Mouse (Mus musculus) adrenal gland, postnatal 25 days (tissue): ENCODE measurements around the gene Pacs1. TPM values are rescaled to one million over a fixed set of nuclear protein-coding genes. Genes with fewer than 3 reads are reported as not detected.
"Not testable (repeated sequence)": the region's sequence is repeated elsewhere in the genome, so short reads cannot be mapped to it uniquely, and the experiment has no call there.

Experiments used
- DNase-seq: peaks from one replicate; pipeline ENCODE4 v3.0.0; 2021; ENCODE audit warnings: mixed read lengths
- microRNA-seq, 2 experiments: library from miRNA; unstranded; fragments of <30 nt; microRNA quantifications; one replicate each; pipeline ENCODE4 v1.2.0; 2021
- total RNA-seq: library from RNA; stranded (reverse); gene quantifications from 2 replicates; pipeline ENCODE4 v1.2.3, GENCODE M21; 2021

Pacs1 gene
- total RNA-seq, 1 experiment from 2014 or later, result 26.9 TPM

GRCm38 (mm10) chr19:5097521-5098362 lies 175.2 kb downstream of the Pacs1 start:
- DNase-seq, result no peak

DNA sequence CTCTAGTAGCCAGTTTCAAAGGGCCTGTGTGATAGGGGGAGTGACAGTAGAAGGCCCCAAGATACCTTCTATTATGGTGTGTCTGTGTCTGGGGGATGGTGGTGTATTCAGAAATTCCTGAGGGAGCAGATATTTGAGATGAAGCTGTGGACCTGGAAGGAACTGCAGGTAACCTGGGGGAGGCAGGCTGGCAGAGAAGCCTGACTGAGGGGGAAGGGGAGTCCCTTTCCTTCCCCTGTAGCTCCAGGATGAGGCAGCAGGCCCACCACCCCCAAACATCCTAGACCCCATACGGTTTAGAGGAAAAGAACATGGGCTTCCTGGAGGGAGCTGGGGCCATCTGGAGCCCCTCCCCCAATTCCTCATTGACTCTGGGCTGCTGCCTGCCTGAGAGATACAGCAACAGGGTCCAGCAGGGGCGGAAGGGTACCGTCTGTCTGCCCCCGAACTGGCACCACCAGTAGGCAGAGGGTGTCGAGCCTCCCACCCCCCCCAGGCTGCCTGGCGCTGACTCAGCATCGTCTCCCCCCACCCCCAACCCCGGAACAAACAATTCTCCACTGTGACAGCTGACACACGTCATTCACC lies 176.9 kb downstream of the Pacs1 start:
- DNase-seq, result no peak

DNA sequence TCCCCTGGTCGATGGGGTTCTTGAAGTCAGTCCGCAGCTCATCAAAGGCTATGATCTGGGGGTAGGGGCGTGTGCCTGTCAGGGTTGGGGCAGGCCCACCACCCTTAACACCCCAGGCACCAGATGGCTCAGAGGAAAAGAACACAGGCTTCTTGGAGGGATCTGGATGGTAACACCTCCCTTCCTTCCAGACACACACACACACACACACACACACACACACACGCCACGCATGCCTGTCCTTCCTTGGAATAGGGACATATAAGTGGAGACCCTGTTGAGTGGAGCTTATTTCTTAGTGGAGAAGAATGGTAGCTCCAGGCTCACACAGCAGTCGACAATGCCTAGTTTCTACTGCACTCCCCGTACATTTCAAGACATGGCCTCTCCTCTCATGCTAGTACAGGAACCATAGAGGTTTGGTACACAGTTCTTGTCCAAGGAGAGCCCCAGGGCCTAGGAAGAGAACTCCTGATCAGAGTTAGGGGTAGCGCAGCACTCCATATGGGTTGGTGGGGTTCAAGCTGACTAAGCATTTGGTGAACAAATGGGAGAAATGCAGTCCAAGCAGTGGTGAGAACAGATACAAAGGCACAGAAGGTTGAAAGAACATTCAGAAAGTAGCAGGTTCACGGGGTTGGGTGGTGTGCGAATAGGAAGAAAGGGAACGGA lies 178.0 kb downstream of the Pacs1 start:
- DNase-seq, result no peak

- peak; percentile 95 for DNase-seq
Measured at GRCm38 (mm10) chr19:5094243-5094632, 178.7 kb downstream of the Pacs1 start.

GRCm38 (mm10) chr19:5093481-5094242 lies 179.3 kb downstream of the Pacs1 start:
- no peak for DNase-seq

GRCm38 (mm10) chr19:5092083-5092482 lies 180.8 kb downstream of the Pacs1 start:
- DNase-seq, result no peak

DNA sequence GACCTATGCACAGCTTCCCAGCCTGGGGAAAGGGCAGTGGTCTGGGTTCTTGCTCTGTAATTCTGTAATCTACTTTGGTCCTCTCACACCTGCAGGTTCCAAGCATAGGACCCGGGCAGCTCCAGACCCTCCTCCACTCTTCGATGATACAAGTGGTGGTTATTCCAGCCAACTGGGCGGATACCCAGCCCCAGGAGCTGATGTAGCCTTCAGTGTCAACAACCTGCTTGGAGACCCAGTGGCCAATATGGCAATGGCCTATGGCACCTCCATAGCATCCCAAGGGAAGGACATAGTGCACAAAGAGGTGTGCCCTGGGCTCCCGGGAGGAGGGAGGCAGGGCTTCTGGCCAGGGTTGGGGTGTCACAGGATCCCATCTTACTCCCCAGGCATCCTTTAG lies 183.6 kb downstream of the Pacs1 start:
- DNase-seq, result no peak

- DNase-seq, result peak; percentile 92
Measured at GRCm38 (mm10) chr19:5087884-5088728, 184.8 kb downstream of the Pacs1 start, which contains the start of gene Yif1a. TSS of gene Yif1a (plus strand) at chr19:5088538.

- DNase-seq, result not testable (repeated sequence)
Measured at GRCm38 (mm10) chr19:5086533-5086932, 186.4 kb downstream of the Pacs1 start.

- peak; percentile 69 for DNase-seq
Measured at GRCm38 (mm10) chr19:5085145-5085863, 187.6 kb downstream of the Pacs1 start, which contains the start of gene Tmem151a. TSS of gene Tmem151a (minus strand) at chr19:5085531.

DNA sequence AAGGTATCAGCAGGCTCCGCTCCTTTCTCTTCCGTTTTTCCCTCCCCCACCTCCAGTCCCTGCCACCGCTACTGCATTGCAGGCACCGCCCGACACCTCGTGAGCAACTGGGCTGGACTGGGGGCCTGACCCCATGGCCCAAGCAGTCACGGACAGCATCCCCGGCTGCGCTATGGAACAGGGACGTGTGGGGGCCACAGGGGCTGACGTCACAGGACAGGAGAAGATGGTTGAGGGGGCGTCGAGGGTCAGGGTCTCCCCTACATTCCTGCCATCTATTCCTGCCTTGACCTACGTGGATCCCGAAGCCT lies 188.1 kb downstream of the Pacs1 start:
- DNase-seq, result no peak

- no peak for DNase-seq
Measured at GRCm38 (mm10) chr19:5083961-5084833, 188.7 kb downstream of the Pacs1 start.

Small RNAs within 50 kb of the gene (microRNA-seq; reads per million reads assigned to microRNA genes)
- 0 reads per million in 2 experiments for gene Gm27468

Other genes with a start within 250 kb of the Pacs1 start
- 4.9 and 5.0 TPM in 2 replicates for gene Slc29a2, start 249.3 kb downstream of the Pacs1 start, total RNA-seq
- gene B4gat1, start 234.3 kb downstream of the Pacs1 start, total RNA-seq, result 16.3 and 41.8 TPM in 2 replicates
- gene AC124502.3, start 234.2 kb downstream of the Pacs1 start, total RNA-seq, result 1.7 and 9.8 TPM in 2 replicates
- gene Brms1, start 231.8 kb downstream of the Pacs1 start, total RNA-seq, result 21.6 and 32.0 TPM in 2 replicates
- 5.9 and 6.0 TPM in 2 replicates for gene Rin1, start 222.6 kb downstream of the Pacs1 start, total RNA-seq
- gene Cd248, start 205.0 kb downstream of the Pacs1 start, total RNA-seq, result 10.0 and 12.7 TPM in 2 replicates
- 1.3 and 1.4 TPM in 2 replicates for gene Tmem151a, start 187.6 kb downstream of the Pacs1 start, total RNA-seq
- 62.7 and 68.2 TPM in 2 replicates for gene Yif1a, start 184.6 kb downstream of the Pacs1 start, total RNA-seq
- gene Cnih2, start 174.6 kb downstream of the Pacs1 start, total RNA-seq, result 1.1 and 2.7 TPM in 2 replicates
- 165 and 186 TPM in 2 replicates for gene Rab1b, start 166.0 kb downstream of the Pacs1 start, total RNA-seq
- gene Klc2, start 154.6 kb downstream of the Pacs1 start, total RNA-seq, result 47.3 and 54.2 TPM in 2 replicates
- gene Sf3b2, start 22.3 kb upstream of the Pacs1 start, total RNA-seq, result 175 and 194 TPM in 2 replicates
- not detected in 2 replicates for gene Gal3st3, start 25.2 kb upstream of the Pacs1 start, total RNA-seq
- gene Catsper1, start 62.6 kb upstream of the Pacs1 start, total RNA-seq, result not detected in 2 replicates
- gene Cst6, start 76.5 kb upstream of the Pacs1 start, total RNA-seq, result 1.6 TPM in 1 of 2 replicates, not detected in the other
- gene Eif1ad, start 93.6 kb upstream of the Pacs1 start, total RNA-seq, result 25.0 and 25.1 TPM in 2 replicates
- 148 and 160 TPM in 2 replicates for gene Banf1, start 94.0 kb upstream of the Pacs1 start, total RNA-seq
- 49.8 and 93.4 TPM in 2 replicates for gene Sart1, start 115.6 kb upstream of the Pacs1 start, total RNA-seq
- gene Tsga10ip, start 129.4 kb upstream of the Pacs1 start, total RNA-seq, result not detected in 2 replicates
- 182 and 221 TPM in 2 replicates for gene Drap1, start 151.9 kb upstream of the Pacs1 start, total RNA-seq
- 43.1 and 51.1 TPM in 2 replicates for gene AI837181, start 152.0 kb upstream of the Pacs1 start, total RNA-seq
- gene Fosl1, start 174.4 kb upstream of the Pacs1 start, total RNA-seq, result not detected in 2 replicates
- 7.2 and 10.9 TPM in 2 replicates for gene Ccdc85b, start 184.8 kb upstream of the Pacs1 start, total RNA-seq
- gene Fibp, start 187.5 kb upstream of the Pacs1 start, total RNA-seq, result 53.7 and 100 TPM in 2 replicates
- not detected in 2 replicates for gene Ctsw, start 195.4 kb upstream of the Pacs1 start, total RNA-seq
- 55.5 and 56.3 TPM in 2 replicates for gene Efemp2, start 200.8 kb upstream of the Pacs1 start, total RNA-seq
- gene Mus81, start 215.3 kb upstream of the Pacs1 start, total RNA-seq, result 31.1 and 35.0 TPM in 2 replicates
- 625 and 632 TPM in 2 replicates for gene Cfl1, start 217.3 kb upstream of the Pacs1 start, total RNA-seq
- gene 1700020D05Rik, start 230.7 kb upstream of the Pacs1 start, total RNA-seq, result 2.2 and 3.7 TPM in 2 replicates
- gene Snx32, start 237.4 kb upstream of the Pacs1 start, total RNA-seq, result 13.1 and 18.4 TPM in 2 replicates